Mouse (Mus musculus): ENCODE data around the gene Scarf2.

DNA sequence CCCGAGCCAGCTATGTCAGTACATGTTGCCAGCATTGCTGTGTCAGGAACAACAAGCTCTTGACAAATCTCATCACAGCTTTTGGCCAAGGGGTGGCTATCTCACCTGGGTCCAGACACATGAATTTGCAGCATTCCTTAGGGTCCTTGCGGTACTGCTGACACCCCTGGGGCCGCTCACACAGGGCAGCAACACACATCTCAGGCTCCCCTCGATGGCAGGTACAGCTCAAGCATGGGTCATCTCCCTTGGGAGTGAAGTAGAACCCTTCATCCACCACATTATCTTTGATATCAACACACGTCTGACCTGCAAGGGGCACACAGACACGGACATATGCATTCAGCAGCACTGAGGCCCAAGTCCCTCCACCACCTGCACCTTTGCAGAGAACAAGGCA lies 52.4 kb downstream of the Scarf2 start:
- no peak for TF ChIP-seq CTCF (IDR thresholded peaks at IDR 0.05; ENCODE audit: control insufficient read depth, insufficient read depth, low read length)
- no peak for TF ChIP-seq POLR2A (IDR thresholded peaks at IDR 0.05; ENCODE audit: borderline replicate concordance, control insufficient read depth, low read depth, low read length)

Measured in bone marrow, adult 2 months (tissue).